Mouse (Mus musculus) telencephalon, adult 2 months (tissue): ENCODE measurements around the gene Sorcs2.
"Not testable (repeated sequence)": the region's sequence is repeated elsewhere in the genome, so short reads cannot be mapped to it uniquely, and the experiment has no call there.

Experiments
- DNase-seq: peaks from one replicate; pipeline ENCODE4 v3.0.0-alpha.2; 2011; ENCODE audit warnings: low read depth, low spot score

Sorcs2 gene

GRCm38 (mm10) chr5:36391751-36392150 lies 6.2 kb downstream of the Sorcs2 start:
- no peak for DNase-seq

GRCm38 (mm10) chr5:36390591-36390927 lies 7.4 kb downstream of the Sorcs2 start:
- not testable (repeated sequence) for DNase-seq

GRCm38 (mm10) chr5:36389731-36390590 lies 8.0 kb downstream of the Sorcs2 start:
- no peak for DNase-seq

GRCm38 (mm10) chr5:36385062-36385461 lies 12.9 kb downstream of the Sorcs2 start:
- DNase-seq = no peak

- DNase-seq = no peak
Observed at GRCm38 (mm10) chr5:36383431-36383830, 14.5 kb downstream of the Sorcs2 start.

- DNase-seq = no peak
Observed at GRCm38 (mm10) chr5:36382721-36383120, 15.2 kb downstream of the Sorcs2 start.

- no peak for DNase-seq
Observed at GRCm38 (mm10) chr5:36382134-36382693, 15.7 kb downstream of the Sorcs2 start.

- peak; percentile 55 for DNase-seq
Observed at GRCm38 (mm10) chr5:36379938-36380511, 17.9 kb downstream of the Sorcs2 start.

GRCm38 (mm10) chr5:36378370-36378738 lies 19.6 kb downstream of the Sorcs2 start:
- DNase-seq = no peak

GRCm38 (mm10) chr5:36377456-36378369 lies 20.2 kb downstream of the Sorcs2 start:
- no peak for DNase-seq

GRCm38 (mm10) chr5:36375886-36376285 lies 22.1 kb downstream of the Sorcs2 start:
- DNase-seq = no peak

- no peak for DNase-seq
Observed at GRCm38 (mm10) chr5:36374221-36375050, 23.5 kb downstream of the Sorcs2 start.

GRCm38 (mm10) chr5:36373246-36373891 lies 24.6 kb downstream of the Sorcs2 start:
- no peak for DNase-seq

- DNase-seq = no peak
Observed at GRCm38 (mm10) chr5:36371731-36372130, 26.2 kb downstream of the Sorcs2 start.

GRCm38 (mm10) chr5:36369261-36369684 lies 28.7 kb downstream of the Sorcs2 start:
- no peak for DNase-seq

- no peak for DNase-seq
Observed at GRCm38 (mm10) chr5:36368511-36369135, 29.3 kb downstream of the Sorcs2 start.

- DNase-seq = no peak
Observed at GRCm38 (mm10) chr5:36367911-36368310, 30.0 kb downstream of the Sorcs2 start.

- DNase-seq = no peak
Observed at GRCm38 (mm10) chr5:36367181-36367610, 30.7 kb downstream of the Sorcs2 start.

- DNase-seq = no peak
Observed at GRCm38 (mm10) chr5:36361749-36362148, 36.2 kb downstream of the Sorcs2 start.

GRCm38 (mm10) chr5:36360343-36360742 lies 37.6 kb downstream of the Sorcs2 start:
- no peak for DNase-seq
